Mouse (Mus musculus) c-Kit-negative CD71-positive TER-119-positive erythroid progenitor cells, embryonic 14.5 days (primary cell): ENCODE results near the gene Jpt2.
"Not testable (repeated sequence)": the region's sequence is repeated elsewhere in the genome, so short reads cannot be mapped to it uniquely, and the experiment has no call there.

Experiments
- DNase-seq: peaks from one replicate; pipeline ENCODE4 v3.0.0-alpha.2; 2013; ENCODE audit warnings: low read depth, low spot score

Gene Jpt2

GRCm38 (mm10) chr17:24960135-24960851 lies at the start of gene Jpt2:
Gene Jpt2, minus strand, starts transcription at chr17:24960689.
- peak; percentile 94 for DNase-seq

- no peak for DNase-seq
Observed at GRCm38 (mm10) chr17:25007480-25007879, 47.0 kb upstream of the Jpt2 start.

- DNase-seq: no peak
Observed at GRCm38 (mm10) chr17:25005102-25005501, 44.6 kb upstream of the Jpt2 start.

GRCm38 (mm10) chr17:24994721-24995120 lies 34.2 kb upstream of the Jpt2 start:
- no peak for DNase-seq

- no peak for DNase-seq
Observed at GRCm38 (mm10) chr17:24987221-24987620, 26.7 kb upstream of the Jpt2 start.

- DNase-seq: no peak
Observed at GRCm38 (mm10) chr17:24960852-24961715, 595 bp upstream of the Jpt2 start.

GRCm38 (mm10) chr17:24959371-24959770 lies 1.1 kb downstream of the Jpt2 start:
- no peak for DNase-seq

- no peak for DNase-seq
Observed at GRCm38 (mm10) chr17:24953291-24953690, 7.2 kb downstream of the Jpt2 start.

GRCm38 (mm10) chr17:24950671-24951070 lies 9.8 kb downstream of the Jpt2 start:
- peak; percentile 56 for DNase-seq

GRCm38 (mm10) chr17:24948204-24948603 lies 12.3 kb downstream of the Jpt2 start:
- DNase-seq: no peak

GRCm38 (mm10) chr17:24943589-24943988 lies 16.9 kb downstream of the Jpt2 start:
- DNase-seq: not testable (repeated sequence)

GRCm38 (mm10) chr17:24943036-24943435 lies 17.5 kb downstream of the Jpt2 start:
- no peak for DNase-seq

- not testable (repeated sequence) for DNase-seq
Observed at GRCm38 (mm10) chr17:24942453-24942852, 18.0 kb downstream of the Jpt2 start.

GRCm38 (mm10) chr17:24937266-24937665 lies 23.2 kb downstream of the Jpt2 start:
- DNase-seq: no peak

GRCm38 (mm10) chr17:24936259-24937237 lies 23.9 kb downstream of the Jpt2 start, which contains the start of gene Mapk8ip3:
Gene Mapk8ip3, minus strand, starts transcription at chr17:24936977.
- DNase-seq: peak; percentile 90

GRCm38 (mm10) chr17:24935666-24936065 lies 24.8 kb downstream of the Jpt2 start:
- DNase-seq: no peak

- no peak for DNase-seq
Observed at GRCm38 (mm10) chr17:24934926-24935325, 25.6 kb downstream of the Jpt2 start.

GRCm38 (mm10) chr17:24933163-24933562 lies 27.3 kb downstream of the Jpt2 start:
- no peak for DNase-seq

- DNase-seq: no peak
Observed at GRCm38 (mm10) chr17:24932431-24932830, 28.1 kb downstream of the Jpt2 start.

- no peak for DNase-seq
Observed at GRCm38 (mm10) chr17:24929506-24929905, 31.0 kb downstream of the Jpt2 start.

GRCm38 (mm10) chr17:24923246-24923645 lies 37.2 kb downstream of the Jpt2 start:
- DNase-seq: no peak
